Mouse (Mus musculus): ENCODE measurements around the gene Slc26a5. TPM values are rescaled to one million over a fixed set of nuclear protein-coding genes. Genes with fewer than 3 reads are reported as not detected.

Slc26a5 gene
- total RNA-seq, 2 experiments from 2014 or later = not detected

GRCm38 (mm10) chr5:21804837-21805236 is 60.6 kb downstream of the Slc26a5 start:
- no peak for DNase-seq

GRCm38 (mm10) chr5:21803691-21804188 is 61.7 kb downstream of the Slc26a5 start:
- no peak for DNase-seq

- no peak for DNase-seq
Observed at GRCm38 (mm10) chr5:21802907-21803306, 62.5 kb downstream of the Slc26a5 start.

GRCm38 (mm10) chr5:21792166-21792565 is 73.2 kb downstream of the Slc26a5 start:
- no peak for DNase-seq

GRCm38 (mm10) chr5:21789061-21789460 is 76.3 kb downstream of the Slc26a5 start:
- no peak for DNase-seq

- DNase-seq = no peak
Observed at GRCm38 (mm10) chr5:21787186-21788105, 78.0 kb downstream of the Slc26a5 start.

- peak; percentile 96 for DNase-seq
Observed at GRCm38 (mm10) chr5:21786258-21787185, 78.9 kb downstream of the Slc26a5 start.

- DNase-seq = no peak
Observed at GRCm38 (mm10) chr5:21785776-21786175, 79.6 kb downstream of the Slc26a5 start.

GRCm38 (mm10) chr5:21785053-21785452 is 80.4 kb downstream of the Slc26a5 start, which contains the start of the genes Dnajc2 and Psmc2:
Dnajc2 (minus strand) TSS chr5:21785251.
Psmc2 (plus strand) TSS chr5:21785283.
- peak; percentile 94 for DNase-seq

- DNase-seq = peak; percentile 38
Observed at GRCm38 (mm10) chr5:21784161-21785052, 81.0 kb downstream of the Slc26a5 start.

- DNase-seq = no peak
Observed at GRCm38 (mm10) chr5:21776491-21776890, 88.9 kb downstream of the Slc26a5 start.

- DNase-seq = no peak
Observed at GRCm38 (mm10) chr5:21769841-21770240, 95.6 kb downstream of the Slc26a5 start.

GRCm38 (mm10) chr5:21768506-21768905 is 96.9 kb downstream of the Slc26a5 start:
- no peak for DNase-seq

Other genes with a start within 250 kb of the Slc26a5 start
- under 1 TPM; 0.12 to 0.21 TPM for gene Fbxl13, start 220.0 kb downstream of the Slc26a5 start, total RNA-seq (2021)
- gene Armc10, start 219.8 kb downstream of the Slc26a5 start, total RNA-seq (2021) = 10 to 100 TPM; 17.7 to 22.4 TPM
- 10 to 100 TPM; 10.8 to 17.4 TPM for gene Napepld, start 164.2 kb downstream of the Slc26a5 start, total RNA-seq (2021)
- 100 to 1,000 TPM; 235 to 244 TPM for gene Pmpcb, start 128.5 kb downstream of the Slc26a5 start, total RNA-seq (2021)
- gene Dnajc2, start 80.4 kb downstream of the Slc26a5 start, total RNA-seq (2021) = 10 to 100 TPM; 26.5 to 28.8 TPM
- 100 to 1,000 TPM; 108 to 114 TPM for gene Psmc2, start 80.3 kb downstream of the Slc26a5 start, total RNA-seq (2021)